Mouse (Mus musculus): ENCODE measurements around the gene Lif.

The Lif gene

DNA sequence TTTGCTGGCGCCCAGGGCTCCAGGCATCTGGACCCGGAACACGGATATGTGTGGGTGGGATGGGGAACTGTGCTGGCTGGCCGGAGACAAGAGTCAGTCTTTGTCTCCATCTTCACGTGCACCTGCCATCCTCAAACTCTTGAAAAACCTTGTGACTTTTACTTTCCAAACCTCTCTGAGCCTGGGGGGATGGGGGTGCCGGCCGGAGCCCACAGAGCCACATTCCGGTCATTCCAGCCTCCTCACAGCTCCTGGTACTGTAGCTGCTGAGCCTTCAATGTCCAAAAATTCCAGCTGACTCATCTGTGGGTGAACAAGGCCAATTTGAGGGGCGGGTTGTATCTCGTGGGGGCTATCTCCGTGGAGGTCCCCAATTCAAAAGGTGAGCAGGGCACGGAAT lies 41.8 kb downstream of the Lif start:
- DNase-seq = peak; percentile 47 to 68

DNA sequence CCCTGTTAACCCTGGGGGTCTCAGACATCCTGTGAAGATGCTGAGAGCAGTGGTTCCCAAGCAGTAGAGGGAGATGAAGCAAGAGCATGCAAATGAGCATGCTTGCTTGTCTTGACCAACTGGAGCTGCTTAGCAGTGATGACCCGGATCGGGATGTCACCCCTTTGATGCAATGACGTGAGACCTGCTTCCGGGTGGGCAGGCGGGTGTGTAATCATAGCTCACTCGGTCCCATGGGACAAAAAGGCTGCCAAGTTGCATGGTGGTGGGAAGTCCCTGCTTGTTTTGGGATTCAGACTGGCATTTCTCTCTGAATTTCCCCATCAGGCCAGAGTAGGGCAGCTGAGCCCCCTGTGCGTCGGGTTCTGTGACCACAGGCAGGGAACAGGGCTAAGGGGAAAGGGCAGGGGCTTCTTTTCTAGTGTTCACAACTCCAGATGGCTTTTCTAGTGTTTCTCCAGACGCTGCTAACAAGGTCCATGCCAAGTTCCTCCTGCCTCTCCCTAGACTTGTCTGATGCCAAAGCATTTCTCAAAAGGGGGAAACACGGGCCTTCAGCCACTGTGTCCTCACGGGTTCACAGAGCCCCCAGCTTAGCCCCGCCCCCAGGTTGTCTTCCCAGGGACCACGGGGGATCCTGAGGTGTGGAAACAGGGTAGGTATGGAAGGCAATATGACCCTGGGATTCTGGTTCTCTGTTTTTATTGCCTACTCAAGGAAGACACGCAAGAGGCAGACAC lies 42.5 kb downstream of the Lif start:
- DNase-seq = peak; percentile 37 to 54

DNA sequence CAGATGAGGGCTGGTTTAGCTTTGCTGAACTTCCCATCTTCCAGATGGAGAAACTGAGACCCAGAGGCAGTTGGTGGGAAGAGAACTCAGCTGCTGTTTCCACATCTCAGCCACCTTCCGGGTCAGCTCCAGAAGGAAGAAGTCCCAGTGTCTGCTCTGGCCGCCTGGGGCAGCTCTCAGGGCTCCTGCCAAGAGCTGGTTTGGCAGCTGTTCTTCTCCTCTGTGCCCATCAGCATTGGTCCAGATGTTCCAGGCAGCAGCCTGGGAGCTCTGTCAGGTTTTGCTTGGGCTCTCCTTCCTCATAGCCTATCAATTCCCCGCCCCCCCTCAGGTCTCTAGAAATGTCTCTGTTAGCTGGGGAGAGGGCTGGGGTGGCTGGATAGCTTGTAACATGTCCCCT lies 43.3 kb downstream of the Lif start:
- DNase-seq = no peak

DNA sequence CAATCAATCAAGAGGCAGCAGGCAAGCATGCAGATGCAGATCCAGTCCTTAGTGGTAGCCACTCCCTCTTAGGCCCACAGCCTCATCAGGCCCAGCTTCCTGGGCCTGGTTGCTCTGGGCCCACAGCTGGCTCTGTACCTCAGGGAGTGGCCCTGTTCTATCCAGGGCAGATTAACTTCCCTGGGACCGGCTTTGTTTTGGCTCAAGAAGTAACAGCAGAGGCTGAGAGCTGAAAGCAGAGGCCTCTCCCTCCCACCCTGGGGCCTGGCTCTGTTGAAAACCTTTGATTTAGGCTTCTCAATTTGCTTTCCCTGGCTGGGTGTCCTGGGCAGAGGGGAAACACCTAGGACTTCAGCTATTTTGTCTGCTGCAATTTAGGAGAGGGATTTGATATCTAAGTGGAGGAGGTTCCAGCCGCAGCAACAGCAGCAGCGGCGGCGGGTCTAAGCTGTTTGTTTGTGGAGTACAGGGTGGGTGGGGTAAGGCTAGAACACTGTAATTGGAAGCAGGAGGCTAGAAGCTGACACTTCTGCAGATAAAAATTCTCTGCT lies 45.1 kb downstream of the Lif start:
- no peak for DNase-seq

DNA sequence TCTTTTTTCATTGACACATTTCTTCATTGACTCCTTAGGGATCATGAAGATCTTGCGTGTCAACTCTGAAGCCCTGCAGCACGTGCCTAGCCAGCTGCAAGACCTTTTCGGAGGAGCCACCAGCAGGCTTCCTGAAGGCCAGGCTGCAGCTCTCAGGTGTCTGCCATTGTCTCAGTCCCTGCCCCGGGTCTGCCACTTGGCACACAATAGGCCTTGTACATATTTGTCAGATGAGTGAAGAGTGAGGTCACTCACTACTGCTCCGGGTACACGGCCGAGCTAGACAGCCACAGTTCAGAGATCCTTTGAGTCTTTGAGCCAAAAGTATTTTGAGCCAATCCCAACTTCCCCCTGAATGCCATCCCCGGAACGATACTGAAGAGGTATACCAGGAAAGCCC lies 45.7 kb downstream of the Lif start:
- no peak for DNase-seq

DNA sequence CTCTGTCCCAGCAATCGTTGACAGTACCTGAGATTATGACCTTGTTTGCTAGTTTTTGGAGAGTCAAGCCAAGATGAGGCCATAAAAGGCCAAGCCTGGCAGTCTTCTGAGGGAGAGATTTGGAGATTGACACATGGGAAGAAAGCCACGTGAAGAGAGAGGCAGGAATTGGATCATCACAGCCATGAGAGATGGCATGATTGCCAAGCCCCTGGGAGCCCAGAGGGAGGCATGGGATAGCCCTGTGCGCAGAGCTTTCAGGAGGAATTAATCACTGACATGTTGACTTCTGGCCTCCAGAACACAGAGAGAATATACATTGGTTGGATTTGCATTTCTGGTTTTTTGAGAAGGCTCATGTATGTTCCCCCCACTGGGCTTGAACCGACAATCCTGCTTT lies 46.8 kb downstream of the Lif start:
- no peak for DNase-seq

DNA sequence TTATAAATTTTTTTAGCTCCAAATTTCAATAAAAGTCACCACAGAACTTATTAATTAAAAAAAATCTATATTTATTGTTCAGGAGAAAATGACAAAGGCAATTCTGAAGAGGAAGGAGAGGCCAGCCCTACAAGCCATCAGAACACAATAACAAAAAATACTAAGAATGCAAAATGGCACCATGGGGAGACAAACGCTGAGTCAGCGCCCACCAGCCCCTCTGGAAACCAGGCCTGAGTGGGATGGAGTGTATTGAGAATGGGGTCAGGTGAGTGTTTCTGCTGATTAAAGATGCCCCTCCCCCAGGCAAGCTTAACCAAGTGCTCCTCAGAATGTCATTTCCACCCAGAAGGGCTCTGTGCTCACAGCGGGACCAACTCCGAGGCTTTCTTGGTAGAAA lies 47.7 kb downstream of the Lif start:
- DNase-seq = no peak

DNA sequence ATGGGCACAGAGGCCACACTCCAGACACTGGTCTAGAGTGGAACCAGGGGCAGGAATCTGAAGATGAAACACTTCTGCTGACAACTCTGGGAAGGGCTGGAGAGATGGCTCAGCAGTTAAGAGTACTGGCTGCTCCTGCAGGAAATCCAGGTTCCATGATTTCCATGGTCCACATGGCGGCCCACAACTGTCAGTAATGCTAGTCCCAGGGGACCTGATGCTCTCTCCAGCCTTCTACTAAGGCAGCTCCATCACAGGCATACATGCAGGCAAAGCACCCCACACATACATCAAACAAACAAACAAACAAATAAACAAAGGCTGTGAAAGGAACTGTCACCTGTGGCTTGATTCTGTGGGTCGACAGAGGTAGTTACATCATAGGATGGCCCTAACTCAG lies 48.7 kb downstream of the Lif start:
- DNase-seq = no peak

DNA sequence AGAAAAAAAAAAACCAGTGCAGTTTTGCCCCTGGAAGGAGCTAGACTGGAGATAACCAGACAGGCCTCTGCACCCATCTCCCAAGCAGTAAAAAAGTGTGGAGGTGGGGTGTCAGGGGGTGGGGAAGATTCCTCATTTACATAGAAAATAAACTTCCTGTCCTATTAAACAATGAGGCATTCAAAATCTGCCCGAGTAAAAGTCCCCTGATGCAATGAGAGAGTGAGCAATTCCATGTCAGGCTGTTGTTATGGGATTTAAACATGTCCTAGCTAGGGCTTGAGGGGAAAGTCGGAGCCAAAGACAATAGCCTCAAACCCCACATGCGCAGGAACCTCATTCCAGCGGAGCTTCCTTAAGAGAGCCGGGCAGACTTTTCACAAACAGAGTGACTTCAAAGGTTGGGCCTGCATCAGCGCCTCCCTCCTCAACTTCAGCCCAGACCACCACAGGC lies 50.7 kb downstream of the Lif start:
- no peak for DNase-seq

DNA sequence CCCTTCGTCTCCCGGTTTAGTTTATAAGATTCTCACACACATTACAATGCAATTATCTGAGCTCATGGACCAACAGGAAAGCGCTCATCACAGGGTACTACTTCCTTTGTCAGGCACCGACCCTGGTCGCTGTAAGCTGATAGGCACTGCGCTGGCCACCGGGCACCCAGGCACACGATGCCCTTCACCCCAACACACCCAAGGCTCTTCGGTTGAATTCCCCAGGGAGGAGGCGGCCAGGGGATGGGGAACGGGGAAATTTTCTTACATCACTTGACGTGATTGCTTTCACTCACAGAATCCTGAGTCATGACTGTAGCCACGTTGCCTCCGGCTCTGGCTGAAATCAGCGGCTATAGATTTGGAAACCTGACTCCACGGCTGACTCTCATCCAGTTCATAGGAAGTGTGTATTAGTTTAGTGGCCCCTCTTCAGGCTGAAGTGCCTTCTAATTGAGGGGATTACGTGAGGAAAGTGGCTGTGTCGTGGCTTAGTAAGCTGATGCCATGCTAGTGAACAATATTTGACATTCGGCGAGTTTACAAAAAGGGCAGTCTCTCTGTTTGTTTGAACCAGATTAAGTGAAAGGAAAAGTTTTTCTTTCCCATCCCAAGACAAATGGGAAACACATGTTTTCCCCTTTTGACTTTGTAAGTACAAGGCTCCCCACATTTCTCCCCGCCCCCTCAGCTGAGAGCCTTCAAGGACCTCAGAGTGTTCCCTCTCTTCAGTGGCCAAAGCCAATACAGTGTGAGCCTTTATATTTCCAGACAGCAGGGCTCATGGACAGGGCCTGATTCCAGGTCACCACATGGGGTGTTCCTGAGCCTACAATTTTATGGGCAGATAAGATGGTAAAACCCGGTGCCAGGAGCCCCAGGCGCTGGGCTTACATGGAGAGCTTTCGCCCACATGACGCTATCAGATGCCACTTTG lies 51.4 kb downstream of the Lif start:
- no peak for DNase-seq

DNA sequence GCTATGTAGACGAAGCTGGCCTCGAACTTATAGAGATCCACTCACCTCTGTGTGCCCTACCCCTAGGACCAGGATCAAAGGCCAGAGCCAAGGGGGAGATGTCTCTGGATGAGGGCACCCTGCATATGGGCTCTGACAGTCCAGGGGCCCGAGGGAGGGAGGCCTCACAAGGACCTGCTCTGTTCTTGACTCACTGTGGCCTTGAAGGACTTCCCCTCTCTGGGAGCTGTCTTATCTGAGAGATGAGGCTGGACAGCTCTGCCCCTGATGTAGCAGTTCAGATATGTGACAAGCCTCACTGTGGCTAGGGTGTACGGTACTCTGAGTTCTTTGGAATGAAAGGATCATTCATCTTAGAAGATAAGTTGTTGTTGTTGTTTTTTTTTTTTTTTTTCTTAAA lies 52.3 kb downstream of the Lif start:
- DNase-seq = no peak

DNA sequence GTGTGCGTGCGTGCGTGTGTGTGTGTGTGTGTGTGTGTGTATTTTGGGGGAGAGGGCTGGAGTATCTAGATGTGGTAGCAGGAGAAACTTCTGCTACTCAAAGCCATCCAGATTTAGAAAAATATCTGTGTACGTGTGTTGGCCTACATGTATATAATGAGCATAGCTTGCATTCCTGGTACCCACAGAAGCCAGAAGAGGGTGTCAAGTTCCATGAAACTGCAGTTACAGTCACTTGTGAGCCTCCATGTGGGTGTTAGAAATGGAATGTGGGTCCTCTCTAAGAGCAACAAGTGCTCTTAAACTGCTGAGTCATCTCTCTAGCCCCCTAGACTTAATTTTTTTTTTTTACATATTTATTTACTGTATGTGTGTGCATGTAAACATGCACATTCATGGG lies 53.0 kb downstream of the Lif start:
- DNase-seq = no peak

DNA sequence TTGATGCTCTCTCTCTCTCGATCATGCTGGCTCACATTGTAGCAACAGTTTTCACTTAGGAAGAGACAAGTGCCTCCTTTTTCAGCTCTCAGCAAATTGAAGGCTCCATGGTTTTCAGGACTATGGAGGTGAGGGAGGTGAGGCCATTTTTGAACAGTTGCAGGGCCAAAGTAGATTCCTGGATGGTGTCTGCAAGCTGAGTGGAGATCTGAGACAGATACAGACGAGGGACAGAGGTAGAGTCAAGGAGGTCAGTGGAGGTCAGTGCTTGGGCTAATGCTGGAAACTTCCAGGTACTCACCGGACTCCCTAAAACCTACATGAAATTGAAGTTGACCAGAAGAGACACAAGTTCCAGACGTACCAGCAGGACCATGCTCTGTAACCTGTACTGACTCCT lies 54.8 kb downstream of the Lif start:
- no peak for DNase-seq

DNA sequence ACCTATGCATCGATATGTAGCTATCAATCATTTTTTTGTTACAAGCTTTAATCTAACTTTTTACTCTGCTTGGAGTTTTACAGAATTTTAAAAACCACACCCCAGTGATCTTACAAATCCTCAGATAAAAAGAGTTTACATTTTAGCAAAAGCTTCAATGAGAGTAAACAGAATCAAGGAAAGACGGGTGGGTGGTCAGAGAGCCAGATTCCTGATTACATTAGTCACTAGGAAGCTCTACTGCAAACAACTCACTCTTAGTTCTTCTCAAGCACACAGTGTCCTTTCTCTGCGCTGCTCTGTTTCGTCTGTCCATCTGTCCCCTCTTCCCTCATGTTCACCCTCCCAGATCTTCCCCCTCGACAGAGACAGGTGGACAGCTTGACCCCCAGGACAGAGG lies 59.9 kb downstream of the Lif start:
- DNase-seq = no peak

DNA sequence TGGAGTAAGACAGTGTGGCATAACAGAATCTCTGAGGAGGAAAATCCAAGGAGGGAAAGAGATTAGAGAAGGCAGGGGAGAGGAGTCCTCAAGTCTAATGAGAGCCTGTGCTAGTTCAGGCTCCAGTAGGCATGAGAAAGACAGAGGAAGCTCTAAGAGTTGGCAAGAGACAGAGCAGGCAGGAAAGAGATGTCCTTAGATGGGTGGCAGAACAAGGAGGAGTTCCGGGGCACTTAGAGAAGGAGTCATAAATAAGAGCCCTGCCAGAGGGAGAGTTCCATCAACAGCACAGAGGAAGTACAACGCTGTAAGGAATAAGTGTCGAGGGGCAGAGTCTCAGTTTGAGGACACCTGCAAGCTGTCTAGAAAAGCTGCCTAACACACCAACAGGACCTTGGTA lies 60.7 kb downstream of the Lif start:
- no peak for DNase-seq

DNA sequence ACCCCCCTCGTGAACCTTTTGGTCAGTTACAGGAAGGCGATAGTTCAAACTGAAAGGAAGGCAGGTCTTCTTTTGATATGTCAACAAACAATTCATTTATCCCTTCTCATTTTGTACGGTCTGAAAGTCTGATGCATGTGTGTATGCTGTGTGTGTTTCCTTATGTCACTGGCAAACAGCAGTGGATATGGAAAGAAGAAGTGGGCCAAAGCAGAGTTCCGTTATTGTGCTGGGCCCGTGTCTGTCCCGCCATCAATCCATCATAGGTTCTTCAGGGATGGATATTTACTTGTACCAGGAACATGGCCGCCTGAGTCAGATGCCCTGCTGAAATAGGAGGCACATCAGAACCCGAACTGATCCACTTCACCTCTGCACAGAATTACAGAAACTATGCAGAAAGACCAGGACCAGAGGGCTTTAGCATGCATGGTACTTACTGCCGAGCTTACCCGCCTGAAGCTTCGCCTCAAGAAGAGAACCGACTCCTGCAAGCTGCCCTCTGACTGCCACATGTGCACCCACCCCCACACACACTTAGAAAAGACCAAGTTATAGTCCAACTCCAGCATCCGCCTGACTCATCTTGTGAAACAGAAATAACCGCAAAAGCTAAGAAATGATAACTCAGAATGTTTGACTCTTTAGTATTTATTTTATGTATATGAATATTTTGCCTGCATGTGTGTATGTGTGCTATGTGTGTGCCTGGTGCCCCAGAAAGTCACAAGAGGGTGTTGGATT lies 62.0 kb downstream of the Lif start:
- no peak for DNase-seq

DNA sequence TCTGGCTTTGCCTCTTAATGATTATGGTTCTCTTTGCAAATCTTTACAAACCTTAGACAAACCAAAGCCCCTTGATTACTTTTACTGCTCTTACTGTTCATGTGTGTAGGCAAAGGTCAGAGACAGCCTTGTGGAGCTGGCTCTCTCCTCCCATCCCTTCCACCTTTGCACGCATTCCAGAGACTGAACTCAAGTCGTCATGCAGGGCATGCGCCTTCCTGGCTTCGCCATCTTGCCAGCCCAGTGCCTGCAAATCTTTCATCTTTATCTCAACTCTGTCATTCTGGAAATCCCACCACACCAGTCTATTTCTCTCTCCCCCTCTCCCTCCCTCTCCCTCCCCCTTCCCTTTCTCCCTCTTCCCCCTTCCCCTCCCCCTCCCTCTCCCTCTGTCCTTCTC lies 63.5 kb downstream of the Lif start:
- DNase-seq = no peak

Measured in kidney, postnatal 36 days (tissue).